Mouse (Mus musculus): ENCODE results near the gene Slc4a1ap.

DNA sequence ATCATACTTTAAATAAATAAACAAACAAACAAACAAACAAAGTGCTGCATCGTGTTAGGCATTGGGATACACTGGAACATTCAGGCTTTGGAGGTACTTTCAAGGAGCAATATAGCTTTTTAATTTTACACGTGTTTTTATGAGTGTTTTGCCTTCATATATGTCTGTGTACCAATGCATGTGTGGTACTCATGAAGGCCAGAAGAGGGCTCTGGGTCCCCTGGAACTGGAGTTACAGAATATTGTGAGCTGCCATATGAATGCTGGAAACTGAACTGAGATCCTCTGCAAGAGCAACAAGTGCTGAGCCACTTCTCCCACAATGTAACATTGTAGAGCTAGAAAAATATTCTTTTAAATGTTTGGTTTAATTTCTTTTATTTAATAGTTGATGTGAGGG lies 8.4 kb downstream of the Slc4a1ap start:
- no peak for TF ChIP-seq EP300 (IDR thresholded peaks at IDR 0.05; ENCODE audit: low read depth)
- TF ChIP-seq CTCF (IDR thresholded peaks at IDR 0.05; ENCODE audit: low read depth) = no peak
